Mouse (Mus musculus): ENCODE data around the gene Phactr1. TPM values are rescaled to one million over a fixed set of nuclear protein-coding genes. Genes with fewer than 3 reads are reported as not detected.
A peak's percentile ranks its signal among the peaks of the same experiment; 100 is the strongest.

Gene Phactr1
- total and polyA plus RNA-seq, 2 experiments, result 0.16 to 0.28 TPM

DNA sequence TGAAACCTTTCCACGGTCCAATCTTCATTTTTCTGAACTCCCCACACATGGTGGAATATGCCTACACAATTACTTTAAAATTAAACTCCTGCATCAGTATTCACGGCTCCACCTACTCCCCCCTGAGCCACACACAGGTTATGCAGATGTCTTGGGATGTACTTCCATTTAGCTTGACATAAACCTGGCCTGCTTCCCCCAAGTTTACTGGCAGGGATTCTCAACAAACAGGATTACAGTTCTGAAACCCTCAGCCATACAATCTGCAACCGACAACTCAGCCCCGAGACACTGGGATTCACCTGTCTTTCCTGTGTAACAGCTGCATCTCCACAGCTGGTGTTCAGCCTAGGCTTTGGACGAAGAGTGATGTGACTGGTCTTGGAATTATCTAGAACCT lies 210.2 kb downstream of the Phactr1 start:
- Histone ChIP-seq H3K27ac (replicated peaks; ENCODE audit: insufficient read depth, low read depth, low read length) (no peak overlapping the region), H3K36me3 (ENCODE audit: control insufficient read depth, insufficient read depth, low read length) (no peaks in the 10 kb centered on the region), H3K4me1 (ENCODE audit: control insufficient read depth, insufficient read depth, low read length) (no peaks in the 10 kb centered on the region), H3K9ac (ENCODE audit: low read depth, low read length) (no peak overlapping the region), H3K79me2 (ENCODE audit: control insufficient read depth, insufficient read depth, low read length) (no peaks in the 10 kb centered on the region), H3K4me3 (ENCODE audit: insufficient read depth, low read depth, low read length) (no peak overlapping the region), H3K27me3 (ENCODE audit: control insufficient read depth, insufficient read depth, low read length) (no peaks in the 10 kb centered on the region; the same call in 1 of the 2 replicates)
- no peak for DNase-seq (ENCODE audit: extremely low read depth, low read depth, low spot score)
- TF ChIP-seq CTCF (IDR thresholded peaks at IDR 0.05; ENCODE audit: low read depth, low read length) (no peak), POLR2A (IDR thresholded peaks at IDR 0.05; ENCODE audit: extremely low read depth, insufficient read depth, low read length) (no peak)
- 74% methylated on average over 5 of the region's 5 CpGs for WGBS

DNA sequence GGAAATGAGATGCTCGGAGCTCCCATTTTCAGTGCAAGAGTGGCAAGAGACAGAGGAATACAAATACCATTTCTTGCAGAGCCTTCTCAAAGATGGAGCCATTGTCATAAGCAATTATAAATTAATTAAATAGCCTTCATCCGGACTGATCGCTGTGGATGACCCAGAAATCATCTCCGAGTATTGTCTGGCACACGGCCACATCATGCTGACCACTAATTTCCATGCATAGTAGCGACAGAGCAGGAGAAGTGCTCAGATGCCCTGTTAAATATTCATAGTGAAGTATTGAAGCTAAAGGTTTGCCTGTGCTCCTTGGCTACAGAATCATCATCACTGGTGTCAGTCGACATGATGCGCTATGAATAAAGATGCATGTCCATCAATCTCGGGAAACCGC lies 213.6 kb downstream of the Phactr1 start:
- H3K79me2 ChIP-seq (ENCODE audit: control insufficient read depth, insufficient read depth, low read length), result no peaks in the 10 kb centered on the region
- H3K4me3 ChIP-seq (ENCODE audit: insufficient read depth, low read depth, low read length), result no peak overlapping the region
- TF ChIP-seq CTCF (IDR thresholded peaks at IDR 0.05; ENCODE audit: low read depth, low read length) (no peak), POLR2A (IDR thresholded peaks at IDR 0.05; ENCODE audit: extremely low read depth, insufficient read depth, low read length) (no peak)
- no peak overlapping the region for H3K9ac ChIP-seq (ENCODE audit: low read depth, low read length)
- H3K27ac ChIP-seq (replicated peaks; ENCODE audit: insufficient read depth, low read depth, low read length), result no peak overlapping the region
- no peaks in the 10 kb centered on the region for H3K36me3 ChIP-seq (ENCODE audit: control insufficient read depth, insufficient read depth, low read length)
- 93% methylated on average over 10 of the region's 10 CpGs for WGBS
- H3K4me1 ChIP-seq (ENCODE audit: control insufficient read depth, insufficient read depth, low read length), result no peaks in the 10 kb centered on the region
- no peak for DNase-seq (ENCODE audit: extremely low read depth, low read depth, low spot score)
- H3K27me3 ChIP-seq (ENCODE audit: control insufficient read depth, insufficient read depth, low read length), result no peaks in the 10 kb centered on the region; the same call in 1 of the 2 replicates

DNA sequence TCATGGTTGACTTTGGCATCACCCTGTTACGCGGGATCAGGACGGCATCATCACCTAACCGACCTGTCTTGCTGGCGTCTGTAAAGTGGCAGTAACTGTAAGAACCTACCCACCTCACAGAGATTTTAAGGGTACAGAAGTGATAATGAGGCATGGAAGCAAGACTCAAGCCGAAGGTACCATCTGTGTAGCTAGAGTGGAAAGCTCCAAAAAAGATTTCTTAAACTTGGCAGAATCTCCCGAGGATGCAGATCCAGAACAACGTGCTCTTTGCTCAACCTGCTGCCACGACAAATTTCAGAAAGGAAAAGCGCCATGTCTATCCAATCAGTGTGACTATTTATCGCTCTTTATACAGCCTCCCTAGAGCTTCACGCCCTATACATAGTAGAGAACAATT lies 214.2 kb downstream of the Phactr1 start:
- Histone ChIP-seq H3K9ac (ENCODE audit: low read depth, low read length) (no peak overlapping the region), H3K4me3 (ENCODE audit: insufficient read depth, low read depth, low read length) (no peak overlapping the region), H3K36me3 (ENCODE audit: control insufficient read depth, insufficient read depth, low read length) (no peaks in the 10 kb centered on the region), H3K79me2 (ENCODE audit: control insufficient read depth, insufficient read depth, low read length) (no peaks in the 10 kb centered on the region), H3K4me1 (ENCODE audit: control insufficient read depth, insufficient read depth, low read length) (no peaks in the 10 kb centered on the region), H3K27ac (replicated peaks; ENCODE audit: insufficient read depth, low read depth, low read length) (no peak overlapping the region), H3K27me3 (ENCODE audit: control insufficient read depth, insufficient read depth, low read length) (no peaks in the 10 kb centered on the region; the same call in 1 of the 2 replicates)
- DNase-seq (ENCODE audit: extremely low read depth, low read depth, low spot score), result no peak
- no peak for TF ChIP-seq CTCF (IDR thresholded peaks at IDR 0.05; ENCODE audit: low read depth, low read length)
- no peak for TF ChIP-seq POLR2A (IDR thresholded peaks at IDR 0.05; ENCODE audit: extremely low read depth, insufficient read depth, low read length)
- WGBS, result 92% methylated on average over 12 of the region's 12 CpGs

DNA sequence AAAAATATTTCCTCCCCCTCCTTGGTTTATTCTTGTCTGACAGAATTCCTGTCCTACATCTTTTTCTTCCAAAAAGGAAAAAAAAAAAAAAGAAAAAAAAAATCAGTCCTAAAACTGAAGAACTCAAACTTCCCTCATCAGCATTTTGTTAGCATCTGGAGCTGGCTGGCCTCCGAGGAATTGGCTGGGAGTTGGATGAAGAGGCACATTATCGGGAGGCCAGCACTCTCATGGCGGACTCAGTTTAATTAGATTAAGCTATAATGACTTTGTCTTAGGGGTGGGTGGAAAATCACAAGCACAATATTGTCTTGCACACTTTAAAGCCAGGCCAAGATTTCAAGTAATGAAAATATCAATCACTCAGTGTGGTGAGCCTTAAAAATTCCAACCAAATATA lies 215.6 kb downstream of the Phactr1 start:
- Histone ChIP-seq H3K27ac (replicated peaks; ENCODE audit: insufficient read depth, low read depth, low read length) (no peak overlapping the region), H3K4me3 (ENCODE audit: insufficient read depth, low read depth, low read length) (no peak overlapping the region), H3K36me3 (ENCODE audit: control insufficient read depth, insufficient read depth, low read length) (no peaks in the 10 kb centered on the region), H3K79me2 (ENCODE audit: control insufficient read depth, insufficient read depth, low read length) (no peaks in the 10 kb centered on the region), H3K27me3 (ENCODE audit: control insufficient read depth, insufficient read depth, low read length) (no peaks in the 10 kb centered on the region; the same call in 1 of the 2 replicates), H3K9ac (ENCODE audit: low read depth, low read length) (no peak overlapping the region), H3K4me1 (ENCODE audit: control insufficient read depth, insufficient read depth, low read length) (no peaks in the 10 kb centered on the region)
- 90% methylated on average over 3 of the region's 3 CpGs for WGBS
- TF ChIP-seq POLR2A (IDR thresholded peaks at IDR 0.05; ENCODE audit: extremely low read depth, insufficient read depth, low read length) (no peak), CTCF (IDR thresholded peaks at IDR 0.05; ENCODE audit: low read depth, low read length) (no peak)
- DNase-seq (ENCODE audit: extremely low read depth, low read depth, low spot score), result no peak

DNA sequence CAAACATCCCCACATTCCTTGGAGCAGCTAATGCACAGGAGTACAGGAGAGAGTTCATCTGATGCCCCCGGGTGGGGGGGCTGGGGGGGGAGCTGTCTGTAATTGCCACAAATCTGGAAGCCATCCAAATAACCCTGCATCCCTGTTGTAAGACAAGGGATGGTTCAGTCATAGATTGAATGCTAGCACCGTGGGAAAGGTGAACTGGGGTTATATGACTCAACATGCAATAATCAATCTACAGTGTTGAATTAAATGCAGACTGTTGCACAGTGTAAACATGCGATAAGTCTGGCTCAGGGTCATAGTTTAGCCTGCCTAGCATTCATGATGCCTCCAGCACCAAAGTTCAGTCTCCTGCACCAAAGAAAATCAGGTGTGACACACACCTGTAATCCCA lies 219.2 kb downstream of the Phactr1 start:
- H3K4me3 ChIP-seq (ENCODE audit: insufficient read depth, low read depth, low read length), result no peak overlapping the region
- no peak overlapping the region for H3K9ac ChIP-seq (ENCODE audit: low read depth, low read length)
- WGBS, result 34% methylated on average over 3 of the region's 3 CpGs
- H3K27ac ChIP-seq (replicated peaks; ENCODE audit: insufficient read depth, low read depth, low read length), result no peak overlapping the region
- no peaks in the 10 kb centered on the region; the same call in 1 of the 2 replicates for H3K27me3 ChIP-seq (ENCODE audit: control insufficient read depth, insufficient read depth, low read length)
- no peaks in the 10 kb centered on the region for H3K4me1 ChIP-seq (ENCODE audit: control insufficient read depth, insufficient read depth, low read length)
- DNase-seq (ENCODE audit: extremely low read depth, low read depth, low spot score), result peak; percentile 12
- no peaks in the 10 kb centered on the region for H3K79me2 ChIP-seq (ENCODE audit: control insufficient read depth, insufficient read depth, low read length)
- no peak for TF ChIP-seq POLR2A (IDR thresholded peaks at IDR 0.05; ENCODE audit: extremely low read depth, insufficient read depth, low read length)
- TF ChIP-seq CTCF (IDR thresholded peaks at IDR 0.05; ENCODE audit: low read depth, low read length), result no peak
- H3K36me3 ChIP-seq (ENCODE audit: control insufficient read depth, insufficient read depth, low read length), result no peaks in the 10 kb centered on the region

DNA sequence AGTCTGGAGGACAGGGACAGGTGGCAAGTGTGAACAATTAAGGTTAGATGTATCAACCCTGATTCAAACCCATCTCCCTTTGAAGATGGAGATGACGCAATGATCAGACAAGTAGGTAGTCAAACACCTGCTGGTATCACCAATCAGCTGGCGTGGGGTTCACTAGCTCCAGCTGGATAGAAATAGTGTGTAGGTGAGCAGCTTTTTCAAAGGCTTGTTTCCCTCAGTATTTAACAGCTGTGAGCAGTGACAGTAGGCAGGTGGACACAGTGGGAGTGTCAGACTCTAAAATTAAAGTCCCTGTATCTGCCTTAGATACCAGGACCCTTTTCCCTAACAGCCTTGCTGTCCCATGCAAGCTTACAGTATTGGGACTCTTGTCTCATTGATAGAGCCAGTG lies 221.4 kb downstream of the Phactr1 start:
- Histone ChIP-seq H3K27me3 (ENCODE audit: control insufficient read depth, insufficient read depth, low read length) (no peaks in the 10 kb centered on the region), H3K4me3 (ENCODE audit: insufficient read depth, low read depth, low read length) (no peak overlapping the region), H3K4me1 (ENCODE audit: control insufficient read depth, insufficient read depth, low read length) (no peaks in the 10 kb centered on the region), H3K9ac (ENCODE audit: low read depth, low read length) (no peak overlapping the region), H3K36me3 (ENCODE audit: control insufficient read depth, insufficient read depth, low read length) (no peaks in the 10 kb centered on the region), H3K79me2 (ENCODE audit: control insufficient read depth, insufficient read depth, low read length) (no peaks in the 10 kb centered on the region), H3K27ac (replicated peaks; ENCODE audit: insufficient read depth, low read depth, low read length) (no peak overlapping the region)
- no peak for DNase-seq (ENCODE audit: extremely low read depth, low read depth, low spot score)
- 81% methylated on average over 2 of the region's 2 CpGs for WGBS
- TF ChIP-seq POLR2A (IDR thresholded peaks at IDR 0.05; ENCODE audit: extremely low read depth, insufficient read depth, low read length) (no peak), CTCF (IDR thresholded peaks at IDR 0.05; ENCODE audit: low read depth, low read length) (no peak)
